Mouse (Mus musculus): ENCODE data around the gene Gpr37l1. TPM values are rescaled to one million over a fixed set of nuclear protein-coding genes. Genes with fewer than 3 reads are reported as not detected.
"Not testable (repeated sequence)": the region's sequence is repeated elsewhere in the genome, so short reads cannot be mapped to it uniquely, and the experiment has no call there.

Gene Gpr37l1
- polyA plus RNA-seq, 1 experiment, result 0.67 TPM

- H3K4me1 ChIP-seq (ENCODE audit: control insufficient read depth, insufficient read depth, low read length), result no peaks in the 10 kb centered on the region; the same call in 1 of the 2 replicates
- H3K4me3 ChIP-seq (replicated peaks; ENCODE audit: control insufficient read depth, low read depth, low read length), result no peak overlapping the region
- TF ChIP-seq POLR2A (IDR thresholded peaks at IDR 0.05; ENCODE audit: borderline replicate concordance, control insufficient read depth, low read depth, low read length) (no peak), CTCF (IDR thresholded peaks at IDR 0.05; ENCODE audit: control insufficient read depth, insufficient read depth, low read length) (no peak)
- WGBS, result 90% methylated on average over 4 of the region's 4 CpGs
- H3K27ac ChIP-seq (ENCODE audit: control insufficient read depth, insufficient read depth, low read depth, low read length, poor library complexity), result no peak overlapping the region
Measured at GRCm38 (mm10) chr1:135200400-135200799, 32.9 kb upstream of the Gpr37l1 start.

GRCm38 (mm10) chr1:135199014-135199819, 31.7 kb upstream of the Gpr37l1 start:
- Histone ChIP-seq H3K4me3 (replicated peaks; ENCODE audit: control insufficient read depth, low read depth, low read length) (no peak overlapping the region), H3K4me1 (ENCODE audit: control insufficient read depth, insufficient read depth, low read length) (no peaks in the 10 kb centered on the region; the same call in 1 of the 2 replicates), H3K27ac (ENCODE audit: control insufficient read depth, insufficient read depth, low read depth, low read length, poor library complexity) (no peak overlapping the region)
- WGBS, result 24% methylated on average over 21 of the region's 21 CpGs
- TF ChIP-seq POLR2A (IDR thresholded peaks at IDR 0.05; ENCODE audit: borderline replicate concordance, control insufficient read depth, low read depth, low read length), result no peak
- TF ChIP-seq CTCF (IDR thresholded peaks at IDR 0.05; ENCODE audit: control insufficient read depth, insufficient read depth, low read length), result no peak

- TF ChIP-seq CTCF (IDR thresholded peaks at IDR 0.05; ENCODE audit: control insufficient read depth, insufficient read depth, low read length), result no peak
- no peak for TF ChIP-seq POLR2A (IDR thresholded peaks at IDR 0.05; ENCODE audit: borderline replicate concordance, control insufficient read depth, low read depth, low read length)
- no peak overlapping the region for H3K4me3 ChIP-seq (replicated peaks; ENCODE audit: control insufficient read depth, low read depth, low read length)
- no peak overlapping the region for H3K27ac ChIP-seq (ENCODE audit: control insufficient read depth, insufficient read depth, low read depth, low read length, poor library complexity)
- no peaks in the 10 kb centered on the region; the same call in 1 of the 2 replicates for H3K4me1 ChIP-seq (ENCODE audit: control insufficient read depth, insufficient read depth, low read length)
- WGBS, result 84% methylated on average over 5 of the region's 5 CpGs
Measured at GRCm38 (mm10) chr1:135198412-135198811, 30.9 kb upstream of the Gpr37l1 start.

GRCm38 (mm10) chr1:135195907-135196440, 28.5 kb upstream of the Gpr37l1 start:
- TF ChIP-seq CTCF (IDR thresholded peaks at IDR 0.05; ENCODE audit: control insufficient read depth, insufficient read depth, low read length) (no peak), POLR2A (IDR thresholded peaks at IDR 0.05; ENCODE audit: borderline replicate concordance, control insufficient read depth, low read depth, low read length) (no peak)
- no peak overlapping the region for H3K4me3 ChIP-seq (replicated peaks; ENCODE audit: control insufficient read depth, low read depth, low read length)
- no peaks in the 10 kb centered on the region; the same call in 1 of the 2 replicates for H3K4me1 ChIP-seq (ENCODE audit: control insufficient read depth, insufficient read depth, low read length)
- 85% methylated on average over 6 of the region's 6 CpGs for WGBS
- no peak overlapping the region for H3K27ac ChIP-seq (ENCODE audit: control insufficient read depth, insufficient read depth, low read depth, low read length, poor library complexity)

- not testable (repeated sequence) for H3K4me3 ChIP-seq (replicated peaks; ENCODE audit: control insufficient read depth, low read depth, low read length); H3K4me1 ChIP-seq (ENCODE audit: control insufficient read depth, insufficient read depth, low read length); H3K27ac ChIP-seq (ENCODE audit: control insufficient read depth, insufficient read depth, low read depth, low read length, poor library complexity)
- 87% methylated on average over 5 of the region's 5 CpGs for WGBS
Measured at GRCm38 (mm10) chr1:135194335-135194734, 26.9 kb upstream of the Gpr37l1 start.

- no peak for TF ChIP-seq CTCF (IDR thresholded peaks at IDR 0.05; ENCODE audit: control insufficient read depth, insufficient read depth, low read length)
- H3K4me3 ChIP-seq (replicated peaks; ENCODE audit: control insufficient read depth, low read depth, low read length), result no peak overlapping the region
- H3K4me1 ChIP-seq (ENCODE audit: control insufficient read depth, insufficient read depth, low read length), result no peaks in the 10 kb centered on the region; the same call in 1 of the 2 replicates
- 86% methylated on average over 4 of the region's 4 CpGs for WGBS
- H3K27ac ChIP-seq (ENCODE audit: control insufficient read depth, insufficient read depth, low read depth, low read length, poor library complexity), result no peak overlapping the region
Measured at GRCm38 (mm10) chr1:135189186-135189585, 21.7 kb upstream of the Gpr37l1 start.

- 63% methylated on average over 3 of the region's 3 CpGs for WGBS
- no peak for TF ChIP-seq CTCF (IDR thresholded peaks at IDR 0.05; ENCODE audit: control insufficient read depth, insufficient read depth, low read length)
- no peak for TF ChIP-seq POLR2A (IDR thresholded peaks at IDR 0.05; ENCODE audit: borderline replicate concordance, control insufficient read depth, low read depth, low read length)
- H3K4me3 ChIP-seq (replicated peaks; ENCODE audit: control insufficient read depth, low read depth, low read length), result no peak overlapping the region
- no peak overlapping the region for H3K27ac ChIP-seq (ENCODE audit: control insufficient read depth, insufficient read depth, low read depth, low read length, poor library complexity)
- no peaks in the 10 kb centered on the region; the same call in 1 of the 2 replicates for H3K4me1 ChIP-seq (ENCODE audit: control insufficient read depth, insufficient read depth, low read length)
Measured at GRCm38 (mm10) chr1:135188197-135188596, 20.7 kb upstream of the Gpr37l1 start.

GRCm38 (mm10) chr1:135187016-135187415, 19.5 kb upstream of the Gpr37l1 start:
- 63% methylated on average over 2 of the region's 2 CpGs for WGBS
- H3K4me3 ChIP-seq (replicated peaks; ENCODE audit: control insufficient read depth, low read depth, low read length); H3K4me1 ChIP-seq (ENCODE audit: control insufficient read depth, insufficient read depth, low read length); H3K27ac ChIP-seq (ENCODE audit: control insufficient read depth, insufficient read depth, low read depth, low read length, poor library complexity): not testable (repeated sequence)

GRCm38 (mm10) chr1:135186427-135186826, 18.9 kb upstream of the Gpr37l1 start:
- no peak overlapping the region for H3K4me3 ChIP-seq (replicated peaks; ENCODE audit: control insufficient read depth, low read depth, low read length)

More at GRCm38 (mm10) chr1:135186427-135186826, 18.9 kb upstream of the Gpr37l1 start:
- H3K27ac ChIP-seq (ENCODE audit: control insufficient read depth, insufficient read depth, low read depth, low read length, poor library complexity), result no peak overlapping the region
- TF ChIP-seq POLR2A (IDR thresholded peaks at IDR 0.05; ENCODE audit: borderline replicate concordance, control insufficient read depth, low read depth, low read length) (no peak), CTCF (IDR thresholded peaks at IDR 0.05; ENCODE audit: control insufficient read depth, insufficient read depth, low read length) (no peak)
- WGBS, result 62% methylated on average over 8 of the region's 8 CpGs
- no peaks in the 10 kb centered on the region; the same call in 1 of the 2 replicates for H3K4me1 ChIP-seq (ENCODE audit: control insufficient read depth, insufficient read depth, low read length)

Data from bone marrow, adult 2 months (tissue).